Mouse (Mus musculus) midbrain, embryonic 12.5 days (tissue): ENCODE measurements around the gene Abl1. TPM values are rescaled to one million over a fixed set of nuclear protein-coding genes. Genes with fewer than 3 reads are reported as not detected.

Experiments
- ATAC-seq: fragments of 200-750 bp; cut with Nextera tagmentation; 2 replicates; pipeline ENCODE4 v1.8.0; 2017; ENCODE audit warnings: low read depth, moderate TSS enrichment, moderate library complexity; ENCODE audit not compliant: low FRiP score
- H3K27ac ChIP-seq: fragments of 300-500 bp; sonication (generic); replicated peaks from 2 replicates; pipeline ENCODE4 v1.5.1; 2016; ENCODE audit warnings: mild to moderate bottlenecking
- H3K27me3 ChIP-seq: fragments of 300-500 bp; sonication (generic); 2 replicates; pipeline ENCODE4 v1.6.1; 2016; ENCODE audit warnings: mild to moderate bottlenecking
- H3K36me3 ChIP-seq: fragments of 300-500 bp; sonication (generic); 2 replicates; pipeline ENCODE4 v1.6.1; 2016
- H3K4me1 ChIP-seq: fragments of 300-500 bp; sonication (generic); 2 replicates; pipeline ENCODE4 v1.6.1; 2016
- H3K4me2 ChIP-seq: fragments of 300-500 bp; sonication (generic); replicated peaks from 2 replicates; pipeline ENCODE4 v1.6.1; 2016; ENCODE audit warnings: mild to moderate bottlenecking, moderate library complexity
- H3K4me3 ChIP-seq: fragments of 300-500 bp; sonication (generic); 2 replicates; pipeline ENCODE4 v1.5.1; 2016; ENCODE audit warnings: mild to moderate bottlenecking
- H3K9ac ChIP-seq: fragments of 300-500 bp; sonication (generic); replicated peaks from 2 replicates; pipeline ENCODE4 v1.6.1; 2016; ENCODE audit warnings: mild to moderate bottlenecking, moderate library complexity
- H3K9me3 ChIP-seq: fragments of 300-500 bp; sonication (generic); 2 replicates; pipeline ENCODE4 v1.6.1; 2016; ENCODE audit warnings: mild to moderate bottlenecking
- WGBS: fragments of 180-500 bp; shearing (Covaris S2); methylation state at CpG from one replicate; pipeline ENCODE4 v1.1.7; 2016; 5-methylcytosine and 5-hydroxymethylcytosine counted together
- polyA plus RNA-seq: library from polyadenylated mRNA; unstranded; fragments of >200 nt; fragmentation: Nextera tagmentation; extraction: Ambion mirVana; gene quantifications from 2 replicates; pipeline ENCODE4 v1.2.1, GENCODE M21; 2016

The Abl1 gene
- polyA plus RNA-seq, 1 experiment from 2014 or later, result 47.3 TPM

DNA sequence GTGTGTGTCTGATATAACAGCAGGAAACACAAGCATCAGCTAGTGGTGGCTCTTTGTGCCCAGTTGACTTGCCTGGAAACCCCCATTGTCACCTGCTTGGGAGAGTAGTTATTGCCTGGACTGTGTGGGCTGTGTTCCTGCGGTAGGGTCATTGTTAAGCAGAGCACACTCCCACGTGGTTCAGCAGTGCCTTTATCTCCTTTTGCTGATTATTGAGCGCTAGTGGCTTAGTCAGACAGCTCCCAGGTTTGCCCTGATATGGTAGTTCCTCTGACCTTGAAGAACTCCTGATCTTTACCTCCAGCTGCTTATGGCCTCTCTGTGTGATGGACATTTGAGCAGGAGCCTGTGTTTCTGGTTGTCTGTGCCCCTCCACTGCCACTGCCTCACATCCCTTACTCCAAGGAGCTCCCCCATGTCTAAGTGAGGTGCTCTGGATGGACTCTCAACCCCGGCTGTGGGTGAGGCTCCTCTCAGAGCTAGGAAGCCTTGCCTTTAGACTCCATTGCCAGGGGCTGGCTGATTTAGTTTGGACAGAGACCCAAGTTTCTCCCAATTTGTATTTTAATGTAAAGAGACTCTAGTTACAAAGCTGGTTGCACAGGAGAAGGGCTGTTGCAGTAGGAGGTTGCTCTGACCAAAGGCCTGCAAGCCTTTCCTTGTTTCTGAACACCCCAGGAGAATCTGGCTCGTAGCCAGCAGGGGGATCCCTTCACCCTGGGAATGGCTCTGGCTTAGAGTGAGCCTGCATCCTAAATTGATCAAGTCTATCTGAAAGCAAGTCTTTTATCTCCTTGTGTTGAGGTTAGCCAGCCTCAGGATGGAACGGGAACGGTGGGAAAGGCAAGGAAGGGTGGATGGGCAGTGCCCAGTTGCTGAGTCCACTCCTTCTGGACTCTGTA is 12.6 kb downstream of the Abl1 start:
- 54% methylated on average over 7 of the region's 7 CpGs for WGBS
- ATAC-seq, result no peak
- no peaks in the 10 kb centered on the region for H3K27me3 ChIP-seq

DNA sequence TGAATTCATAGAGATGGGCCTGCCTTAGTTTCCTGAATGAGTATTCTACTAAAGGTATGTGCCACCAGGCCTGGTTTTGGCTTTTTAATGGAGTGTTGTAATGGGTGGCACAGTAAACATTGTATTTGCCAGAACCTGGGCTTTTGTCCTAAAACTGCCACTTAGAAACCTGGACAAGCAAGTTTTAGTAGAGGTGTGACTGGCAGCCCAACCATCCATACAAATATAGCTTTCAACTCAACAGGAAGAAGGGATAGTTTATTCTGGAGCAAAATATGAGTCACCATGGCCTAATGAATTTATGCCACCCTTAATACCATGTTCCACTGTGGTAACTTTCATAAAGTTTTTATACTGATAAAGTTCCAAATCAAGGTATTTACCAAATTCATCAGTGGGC is 15.1 kb downstream of the Abl1 start:
- H3K9ac ChIP-seq, result no peak overlapping the region
- H3K4me3 ChIP-seq, result no peak overlapping the region
- no peaks in the 10 kb centered on the region for H3K9me3 ChIP-seq
- no peaks in the 10 kb centered on the region for H3K27me3 ChIP-seq
- no peak overlapping the region for H3K4me2 ChIP-seq
- peaks cover 2% of the 10 kb centered on the region; the same call in 1 of the 2 replicates for H3K36me3 ChIP-seq
- H3K4me1 ChIP-seq, result no peaks in the 10 kb centered on the region
- ATAC-seq, result no peak
- no peak overlapping the region for H3K27ac ChIP-seq

More for the DNA sequence above, 12.6 kb downstream of the Abl1 start:
- Histone ChIP-seq H3K4me2 (no peak overlapping the region), H3K4me3 (no peak overlapping the region), H3K9me3 (no peaks in the 10 kb centered on the region), H3K9ac (no peak overlapping the region), H3K27ac (no peak overlapping the region), H3K4me1 (no peaks in the 10 kb centered on the region), H3K36me3 (peaks cover 11% of the 10 kb centered on the region)

- no peaks in the 10 kb centered on the region for H3K4me1 ChIP-seq
- no peak overlapping the region for H3K4me3 ChIP-seq
- no peak overlapping the region for H3K9ac ChIP-seq
- H3K27ac ChIP-seq, result no peak overlapping the region
- no peak overlapping the region for H3K4me2 ChIP-seq
- no peak for ATAC-seq
- no peaks in the 10 kb centered on the region for H3K36me3 ChIP-seq
- H3K27me3 ChIP-seq, result no peaks in the 10 kb centered on the region
- no peaks in the 10 kb centered on the region for H3K9me3 ChIP-seq
Observed at GRCm38 (mm10) chr2:31705914-31706313, 17.7 kb downstream of the Abl1 start.

DNA sequence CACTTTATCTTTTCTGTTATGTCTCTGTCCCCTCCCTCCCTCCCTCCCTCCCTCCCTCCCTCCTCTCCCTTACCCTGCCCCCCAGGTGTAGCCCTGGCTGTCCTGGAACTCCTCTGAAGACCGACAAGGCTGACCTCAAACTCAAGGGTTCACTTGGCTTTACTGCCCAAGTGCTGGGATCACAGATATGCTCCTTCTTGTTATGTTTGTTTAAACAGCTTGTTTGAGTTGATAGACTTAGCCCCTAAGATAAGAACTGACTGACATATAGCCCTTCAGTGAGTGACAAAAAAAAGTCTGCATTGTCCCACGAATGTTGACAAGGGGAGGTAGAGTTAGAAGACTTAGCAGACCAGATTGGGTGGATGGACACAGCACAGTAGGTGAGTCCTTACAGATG is 18.4 kb downstream of the Abl1 start:
- no peaks in the 10 kb centered on the region for H3K36me3 ChIP-seq
- WGBS, result 73% methylated on average over 2 of the region's 2 CpGs
- H3K4me3 ChIP-seq, result no peak overlapping the region
- H3K4me2 ChIP-seq, result no peak overlapping the region
- H3K9me3 ChIP-seq, result no peaks in the 10 kb centered on the region
- H3K27ac ChIP-seq, result no peak overlapping the region
- no peaks in the 10 kb centered on the region for H3K4me1 ChIP-seq
- H3K27me3 ChIP-seq, result no peaks in the 10 kb centered on the region
- no peak overlapping the region for H3K9ac ChIP-seq
- no peak for ATAC-seq

GRCm38 (mm10) chr2:31712716-31713115 is 24.5 kb downstream of the Abl1 start:
- no peak overlapping the region for H3K9ac ChIP-seq
- no peaks in the 10 kb centered on the region for H3K9me3 ChIP-seq
- WGBS, result 88% methylated on average over 2 of the region's 2 CpGs

GRCm38 (mm10) chr2:31713813-31714212 is 25.6 kb downstream of the Abl1 start:
- Histone ChIP-seq H3K9ac (no peak overlapping the region), H3K27ac (no peak overlapping the region), H3K27me3 (no peaks in the 10 kb centered on the region), H3K9me3 (no peaks in the 10 kb centered on the region), H3K36me3 (no peaks in the 10 kb centered on the region), H3K4me1 (no peaks in the 10 kb centered on the region), H3K4me3 (no peak overlapping the region), H3K4me2 (no peak overlapping the region)
- 92% methylated on average over 3 of the region's 3 CpGs for WGBS
- ATAC-seq, result no peak

More at GRCm38 (mm10) chr2:31712716-31713115, 24.5 kb downstream of the Abl1 start:
- ATAC-seq, result no peak
- Histone ChIP-seq H3K27me3 (no peaks in the 10 kb centered on the region), H3K27ac (no peak overlapping the region), H3K36me3 (no peaks in the 10 kb centered on the region), H3K4me2 (no peak overlapping the region), H3K4me3 (no peak overlapping the region), H3K4me1 (no peaks in the 10 kb centered on the region)

- H3K9ac ChIP-seq, result no peak overlapping the region
- no peak overlapping the region for H3K4me2 ChIP-seq
- no peak overlapping the region for H3K4me3 ChIP-seq
- WGBS, result 97% methylated on average over 4 of the region's 4 CpGs
- no peak overlapping the region for H3K27ac ChIP-seq
- no peaks in the 10 kb centered on the region for H3K9me3 ChIP-seq
- no peaks in the 10 kb centered on the region for H3K36me3 ChIP-seq
- no peaks in the 10 kb centered on the region for H3K4me1 ChIP-seq
- H3K27me3 ChIP-seq, result no peaks in the 10 kb centered on the region
- ATAC-seq, result no peak
Observed at GRCm38 (mm10) chr2:31714780-31715179, 26.6 kb downstream of the Abl1 start.

DNA sequence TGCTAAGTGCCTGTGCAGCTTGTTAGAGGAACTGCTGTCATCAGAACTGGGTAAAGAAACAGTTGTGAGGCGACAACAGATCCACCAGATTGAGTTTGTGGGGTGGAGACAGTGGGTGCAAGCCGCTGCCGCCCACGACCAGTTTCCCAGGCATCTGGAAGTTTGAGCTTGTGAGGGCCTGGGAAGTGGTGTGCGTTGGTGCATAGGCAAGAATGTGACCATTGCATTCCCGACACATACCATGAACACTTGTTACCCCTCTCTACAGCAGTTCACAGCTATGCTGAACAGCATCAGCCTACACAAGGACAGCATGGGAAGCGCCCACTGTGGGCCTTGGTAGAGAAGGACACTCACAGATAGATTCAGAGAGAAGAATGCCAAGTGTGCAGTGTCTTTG is 27.8 kb downstream of the Abl1 start:
- Histone ChIP-seq H3K4me3 (no peak overlapping the region), H3K36me3 (no peaks in the 10 kb centered on the region), H3K27ac (no peak overlapping the region), H3K4me1 (0 out of 2 replicates have a peak, but pooled peaks cover under 1% of the 10 kb centered on the region), H3K4me2 (no peak overlapping the region), H3K27me3 (no peaks in the 10 kb centered on the region), H3K9me3 (no peaks in the 10 kb centered on the region), H3K9ac (no peak overlapping the region)
- WGBS, result 89% methylated on average over 7 of the region's 7 CpGs
- ATAC-seq, result no peak

DNA sequence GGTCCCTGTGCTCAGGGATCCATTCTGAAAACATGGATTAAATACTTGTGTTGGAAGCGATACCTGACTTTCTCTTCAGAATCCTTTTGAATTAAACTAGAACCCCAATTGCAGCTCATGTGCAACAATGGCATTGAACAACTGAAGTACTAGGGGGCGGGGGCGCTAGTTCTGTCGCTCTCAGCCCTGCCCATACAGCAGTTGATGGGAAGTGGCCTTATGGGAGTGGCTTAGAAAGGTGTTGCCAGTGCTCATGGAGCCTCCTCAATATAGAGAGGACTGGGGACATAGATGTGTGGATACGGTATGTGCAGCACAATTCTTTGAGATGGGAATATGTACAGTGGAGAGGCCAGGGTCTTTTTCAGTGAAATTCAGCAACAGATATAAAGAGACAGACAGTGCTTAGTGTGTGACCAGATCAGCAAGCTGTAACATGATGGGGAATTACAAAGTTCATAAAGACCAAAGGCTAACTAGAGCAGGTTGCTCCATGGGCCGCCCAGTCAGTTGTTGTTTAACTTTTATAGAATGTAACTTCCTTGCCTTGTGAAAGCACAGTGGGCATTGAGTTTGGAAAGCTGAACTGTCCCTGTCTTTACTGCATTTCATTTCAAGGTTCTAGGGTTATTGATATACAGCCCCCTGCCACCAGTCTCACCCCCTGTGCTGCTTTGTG is 31.2 kb downstream of the Abl1 start:
- H3K27me3 ChIP-seq, result no peaks in the 10 kb centered on the region
- no peaks in the 10 kb centered on the region for H3K9me3 ChIP-seq
- no peak overlapping the region for H3K9ac ChIP-seq
- no peaks in the 10 kb centered on the region for H3K36me3 ChIP-seq
- no peak overlapping the region for H3K27ac ChIP-seq
- 84% methylated on average over 6 of the region's 6 CpGs for WGBS
- no peak overlapping the region for H3K4me3 ChIP-seq
- 0 out of 2 replicates have a peak, but pooled peaks cover 7% of the 10 kb centered on the region for H3K4me1 ChIP-seq
- no peak overlapping the region for H3K4me2 ChIP-seq
- no peak for ATAC-seq

GRCm38 (mm10) chr2:31719944-31720343 is 31.8 kb downstream of the Abl1 start:
- no peak for ATAC-seq
- H3K27ac ChIP-seq, result no peak overlapping the region
- H3K36me3 ChIP-seq, result no peaks in the 10 kb centered on the region
- 0 out of 2 replicates have a peak, but pooled peaks cover 7% of the 10 kb centered on the region for H3K4me1 ChIP-seq
- no peaks in the 10 kb centered on the region for H3K9me3 ChIP-seq
- H3K4me3 ChIP-seq, result no peak overlapping the region
- no peak overlapping the region for H3K9ac ChIP-seq
- H3K27me3 ChIP-seq, result no peaks in the 10 kb centered on the region
- WGBS, result 76% methylated on average over 2 of the region's 2 CpGs
- H3K4me2 ChIP-seq, result no peak overlapping the region

DNA sequence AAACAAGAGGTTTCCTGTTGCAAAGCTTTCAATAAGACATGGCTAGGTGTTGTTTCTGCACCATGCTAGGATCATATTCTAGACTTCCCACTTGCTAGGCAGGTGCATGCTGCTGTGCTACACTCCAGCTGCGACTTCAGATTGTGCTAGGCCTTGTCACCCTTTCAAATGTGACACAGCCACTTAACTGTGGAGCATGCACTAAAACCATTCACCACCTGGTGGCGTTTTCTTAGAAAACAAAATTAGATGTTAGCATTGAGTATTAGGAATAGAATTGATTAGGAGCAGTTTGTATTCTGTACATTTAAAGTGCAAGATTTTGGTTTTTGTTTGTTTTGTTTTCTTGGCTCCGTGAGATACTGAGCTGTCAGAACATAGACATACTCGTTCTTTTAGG is 32.6 kb downstream of the Abl1 start:
- H3K36me3 ChIP-seq, result no peaks in the 10 kb centered on the region
- no peak for ATAC-seq
- H3K27me3 ChIP-seq, result no peaks in the 10 kb centered on the region
- H3K9me3 ChIP-seq, result no peaks in the 10 kb centered on the region
- no peak overlapping the region for H3K9ac ChIP-seq
- H3K4me3 ChIP-seq, result no peak overlapping the region
- H3K4me1 ChIP-seq, result 0 out of 2 replicates have a peak, but pooled peaks cover 7% of the 10 kb centered on the region
- H3K4me2 ChIP-seq, result no peak overlapping the region
- WGBS, result 68% methylated on average over 4 of the region's 4 CpGs
- no peak overlapping the region for H3K27ac ChIP-seq

DNA sequence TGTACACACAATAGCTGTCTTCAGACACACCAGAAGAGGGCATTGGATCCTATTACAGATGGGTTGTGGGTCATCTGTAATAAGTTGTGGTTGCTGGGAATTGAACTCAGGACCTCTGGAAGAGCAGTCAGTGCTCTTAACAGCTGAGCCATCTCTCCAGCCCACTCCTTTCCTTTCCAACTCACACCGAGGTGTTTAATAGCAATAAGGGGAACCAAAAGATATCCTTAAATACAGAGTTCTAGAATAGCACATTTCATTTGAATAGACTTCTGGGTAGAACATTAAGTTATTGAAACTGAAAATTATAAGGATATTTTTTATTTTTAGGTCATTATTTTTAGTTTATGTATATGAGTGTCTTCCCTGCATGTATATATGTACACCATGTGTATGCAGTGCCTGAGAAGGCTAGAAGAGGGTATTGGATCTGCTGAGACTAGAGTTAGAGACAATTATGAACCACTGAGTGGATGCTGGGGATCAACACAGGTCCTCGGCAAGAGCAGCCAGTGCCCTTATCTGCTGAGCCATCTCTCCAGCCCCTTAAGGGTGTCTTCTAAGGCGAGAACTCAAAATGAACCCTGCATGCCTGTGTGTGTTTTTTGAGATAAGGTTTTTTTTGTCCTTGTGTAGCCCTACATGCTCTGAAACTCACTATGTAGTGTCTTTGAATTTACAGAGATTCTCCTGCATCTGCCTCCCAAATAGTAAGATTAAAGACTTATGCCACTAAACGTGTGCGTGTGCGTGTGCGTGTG is 36.7 kb downstream of the Abl1 start:
- H3K4me3 ChIP-seq, result no peak overlapping the region
- 95% methylated on average over 7 of the region's 7 CpGs for whole genome bisulfite sequencing
- no peak overlapping the region for H3K27ac ChIP-seq
- no peak overlapping the region for H3K9ac ChIP-seq
- 0 out of 2 replicates have a peak, but pooled peaks cover 7% of the 10 kb centered on the region for H3K4me1 ChIP-seq
- no peak for ATAC-seq
- no peaks in the 10 kb centered on the region for H3K36me3 ChIP-seq
- H3K27me3 ChIP-seq, result no peaks in the 10 kb centered on the region
- no peaks in the 10 kb centered on the region for H3K9me3 ChIP-seq
- no peak overlapping the region for H3K4me2 ChIP-seq
